Comparison of ENCODE assay signal across 8 mouse cellular contexts in the genomic region with DNA sequence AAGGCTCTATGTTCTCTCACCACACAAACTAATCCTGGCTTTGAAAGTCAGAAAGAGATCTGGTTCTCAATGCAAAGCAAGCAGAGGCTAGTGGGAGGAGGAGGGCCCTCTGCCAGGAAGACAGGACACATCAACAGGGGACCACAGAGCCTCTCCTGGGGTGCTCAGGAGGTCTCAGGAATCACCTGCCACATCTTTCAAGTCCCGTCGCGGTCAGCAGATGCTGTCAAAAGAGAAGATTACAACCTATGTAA. TPM values are rescaled to one million over a fixed set of nuclear protein-coding genes. Genes with fewer than 3 reads are reported as not detected.
A peak's percentile ranks its signal among the peaks of the same experiment; 100 is the strongest.
DNase-seq lines count a peak whose midpoint lies in the region; ATAC-seq lines count a peak whose summit lies in the region.

No protein-coding gene starts in this region.

- H3K27me3 ChIP-seq in heart, embryonic 14.5 days (ENCODE audit: control insufficient read depth, insufficient read depth, low read length) = no peaks in the 10 kb centered on the region
- no peaks in the 10 kb centered on the region for H3K27me3 ChIP-seq in hindbrain, embryonic 13.5 days
- H3K27me3 ChIP-seq in midbrain, embryonic 11.5 days (ENCODE audit: control insufficient read depth, insufficient read depth, low read length) = no peaks in the 10 kb centered on the region

- intact Hi-C loops in heart, postnatal 10 days (cut with DNase I) = no loop called here
- intact Hi-C loops in gastrocnemius, postnatal 14 days (cut with DNase I; ENCODE audit: low total_unique reads) = no loop called here

- H3K4me3 ChIP-seq in heart, embryonic 14.5 days (ENCODE audit: control insufficient read depth in 1 of 2, insufficient read depth in 1 of 2, low read depth in 1 of 2, low read length in 2 of 2) = no peak overlapping the region
- H3K4me3 ChIP-seq in hindbrain, embryonic 13.5 days = no peak overlapping the region
- peak overlapping the region; percentile 20 for H3K4me3 ChIP-seq in midbrain, embryonic 11.5 days (ENCODE audit: low read depth, low read length)

- WGBS in heart, embryonic 14.5 days = 11% methylated on average over 3 of the region's 3 CpGs
- WGBS in hindbrain, embryonic 13.5 days = 16% methylated on average over 3 of the region's 3 CpGs
- 3% methylated on average over 3 of the region's 3 CpGs for WGBS in midbrain, embryonic 11.5 days

- H3K4me1 ChIP-seq in heart, embryonic 14.5 days (ENCODE audit: control insufficient read depth in 2 of 2, insufficient read depth in 2 of 2, low read length in 2 of 2) = peaks cover 4 to 12% of the 10 kb centered on the region in 2 experiments; a peak in 3 of 4 replicates
- peaks cover 10% of the 10 kb centered on the region for H3K4me1 ChIP-seq in hindbrain, embryonic 13.5 days (replicated peaks)
- peaks cover 13% of the 10 kb centered on the region for H3K4me1 ChIP-seq in midbrain, embryonic 11.5 days (ENCODE audit: control insufficient read depth, insufficient read depth, low read length)

- H3K27ac ChIP-seq in heart, embryonic 14.5 days (replicated peaks in 1 of 2; ENCODE audit: control insufficient read depth in 1 of 2, insufficient read depth in 1 of 2, low read depth in 2 of 2, low read length in 2 of 2) = no peak overlapping the region
- H3K27ac ChIP-seq in hindbrain, embryonic 13.5 days = no peak overlapping the region
- no peak overlapping the region for H3K27ac ChIP-seq in midbrain, embryonic 11.5 days (ENCODE audit: low read depth, low read length)

- peak overlapping the region; percentile 43 for H3K4me2 ChIP-seq in heart, embryonic 14.5 days (ENCODE audit: low read length)
- H3K4me2 ChIP-seq in hindbrain, embryonic 13.5 days = peak overlapping the region; percentile 31
- H3K4me2 ChIP-seq in midbrain, embryonic 11.5 days = peak overlapping the region; percentile 36

- no peaks in the 10 kb centered on the region for H3K9me3 ChIP-seq in heart, embryonic 14.5 days (ENCODE audit: control insufficient read depth, low read length)
- H3K9me3 ChIP-seq in hindbrain, embryonic 13.5 days = no peaks in the 10 kb centered on the region
- H3K9me3 ChIP-seq in midbrain, embryonic 11.5 days (ENCODE audit: control insufficient read depth, low read length) = no peaks in the 10 kb centered on the region

- no peak for DNase-seq in heart, postnatal 10 days
- DNase-seq in midbrain, embryonic 11.5 days (ENCODE audit: low spot score, missing footprints) = no peak
- no peak for DNase-seq in urinary bladder, adult 2 months (ENCODE audit: low spot score)
- DNase-seq in gastrocnemius, postnatal 14 days = no peak
- no peak for DNase-seq in layer of hippocampus, postnatal 10 days (ENCODE audit: low spot score in 2 of 2)

- no peak for ATAC-seq in heart, embryonic 14.5 days (ENCODE audit: insufficient number of reproducible peaks, insufficient read depth, low FRiP score, low read depth)
- peak; percentile 28 for ATAC-seq in activated CD4-positive, CD25-positive, alpha-beta regulatory T cell, adult 4 months
- no peak for ATAC-seq in hindbrain, embryonic 13.5 days (ENCODE audit: low FRiP score)
- no peak; the same call in 1 of the 2 replicates for ATAC-seq in midbrain, embryonic 11.5 days (ENCODE audit: low FRiP score)

- no peak overlapping the region; the same call in 1 of the 2 replicates for H3K9ac ChIP-seq in heart, embryonic 14.5 days (ENCODE audit: low read length)
- no peak overlapping the region for H3K9ac ChIP-seq in hindbrain, embryonic 13.5 days
- H3K9ac ChIP-seq in midbrain, embryonic 11.5 days (ENCODE audit: low read length) = peak overlapping the region; percentile 46; the same call in 1 of the 2 replicates

- no peaks in the 10 kb centered on the region for H3K36me3 ChIP-seq in heart, embryonic 14.5 days (ENCODE audit: control insufficient read depth, insufficient read depth, low read length)
- no peaks in the 10 kb centered on the region for H3K36me3 ChIP-seq in hindbrain, embryonic 13.5 days
- no peaks in the 10 kb centered on the region for H3K36me3 ChIP-seq in midbrain, embryonic 11.5 days (ENCODE audit: control insufficient read depth, insufficient read depth, low read length)

RNA-seq across cellular contexts. Expression of a gene that starts 12.6 kb away (rescaled TPM):
- 28.8 and 29.6 TPM in 2 replicates for polyA plus RNA-seq in heart, embryonic 14.5 days (2014; fragmentation: Nextera tagmentation; extraction: Ambion mirVana)
- 10 to 100 TPM; 37.7 to 41.0 TPM for total RNA-seq in heart, postnatal 10 days (2021)
- 1 to 10 TPM; 4.8 to 7.7 TPM for polyA plus RNA-seq in activated CD4-positive, CD25-positive, alpha-beta regulatory T cell, adult 4 months (2017; shearing (Covaris generic))
- 7.5 and 8.4 TPM in 2 replicates for polyA plus RNA-seq in hindbrain, embryonic 13.5 days (2015; fragmentation: Nextera tagmentation; extraction: Ambion mirVana)
- polyA plus RNA-seq in midbrain, embryonic 11.5 days (2014; fragmentation: Nextera tagmentation; extraction: Ambion mirVana) = 16.7 and 21.7 TPM in 2 replicates
- polyA plus RNA-seq in urinary bladder, adult 2 months (2012; rRNA removed) = 51.0 and 51.8 TPM in 2 replicates
- 10 to 100 TPM; 21.0 to 23.9 TPM for total RNA-seq in gastrocnemius, postnatal 14 days (2021)
- 10 to 100 TPM; 12.7 to 13.1 TPM for total RNA-seq in layer of hippocampus, postnatal 10 days (2021)
